Mouse (Mus musculus) ES-E14 (cell line): ENCODE results near the gene Bpi.

ENCODE experiments used
- CHD2 ChIP-seq: IDR thresholded peaks from 2 replicates; pipeline ENCODE4 v1.6.1; 2014; ENCODE audit warnings: mild to moderate bottlenecking, low read depth, low read length, inconsistent platforms
- HCFC1 ChIP-seq: IDR thresholded peaks from 2 replicates; pipeline ENCODE4 v1.6.1; 2012; ENCODE audit warnings: low read length, inconsistent platforms, borderline replicate concordance; ENCODE audit not compliant: insufficient read depth
- MAFK ChIP-seq: IDR thresholded peaks from 2 replicates; pipeline ENCODE4 v1.6.1; 2014; ENCODE audit warnings: mild to moderate bottlenecking, low read depth, low read length, inconsistent platforms; ENCODE audit not compliant: insufficient read depth
- ZC3H11A ChIP-seq: IDR thresholded peaks from 2 replicates; pipeline ENCODE4 v1.6.1; 2012; ENCODE audit warnings: low read depth, mild to moderate bottlenecking, inconsistent platforms, low read length, borderline replicate concordance
- ZNF384 ChIP-seq: IDR thresholded peaks from 2 replicates; pipeline ENCODE4 v1.6.1; 2012; ENCODE audit warnings: low read depth, low read length, inconsistent platforms

DNA sequence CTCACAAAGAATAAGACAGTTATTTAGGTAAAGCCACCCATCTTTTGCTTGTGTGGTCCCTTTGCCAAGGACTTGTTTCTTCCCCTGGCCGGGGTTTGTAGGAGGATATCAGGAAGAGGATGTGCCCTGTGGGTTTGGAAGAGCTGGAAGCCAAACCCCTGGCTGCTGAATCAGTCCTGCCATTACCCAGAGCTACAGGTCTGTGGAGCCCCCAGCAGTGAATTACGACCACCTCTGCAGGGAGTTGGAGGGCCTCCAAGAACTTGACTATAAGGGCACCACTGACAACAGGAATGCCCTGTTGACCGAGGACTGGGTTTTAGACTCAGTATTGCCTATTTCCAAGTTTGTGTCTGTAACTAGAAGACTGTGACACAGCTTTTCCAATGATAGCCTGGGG lies 41.3 kb downstream of the Bpi start:
- TF ChIP-seq ZNF384 (no peak), MAFK (no peak), HCFC1 (no peak), ZC3H11A (no peak), CHD2 (no peak)
